Mouse (Mus musculus) spleen, adult 2 months (tissue): Measurements from ENCODE around the gene Amz2.
A peak's percentile ranks its signal among the peaks of the same experiment; 100 is the strongest.

Experiments used
- CTCF ChIP-seq: fragments of 200-500 bp; IDR thresholded peaks from 2 replicates; pipeline ENCODE4 v1.5.1; 2011; ENCODE audit warnings: mild to moderate bottlenecking, inconsistent platforms; ENCODE audit not compliant: insufficient read depth, insufficient read length, insufficient replicate concordance; ENCODE audit errors: extremely low read depth
- POLR2A ChIP-seq: fragments of 200-500 bp; IDR thresholded peaks from 2 replicates; pipeline ENCODE4 v1.6.1; 2011; ENCODE audit warnings: low read depth, low read length, inconsistent platforms

DNA sequence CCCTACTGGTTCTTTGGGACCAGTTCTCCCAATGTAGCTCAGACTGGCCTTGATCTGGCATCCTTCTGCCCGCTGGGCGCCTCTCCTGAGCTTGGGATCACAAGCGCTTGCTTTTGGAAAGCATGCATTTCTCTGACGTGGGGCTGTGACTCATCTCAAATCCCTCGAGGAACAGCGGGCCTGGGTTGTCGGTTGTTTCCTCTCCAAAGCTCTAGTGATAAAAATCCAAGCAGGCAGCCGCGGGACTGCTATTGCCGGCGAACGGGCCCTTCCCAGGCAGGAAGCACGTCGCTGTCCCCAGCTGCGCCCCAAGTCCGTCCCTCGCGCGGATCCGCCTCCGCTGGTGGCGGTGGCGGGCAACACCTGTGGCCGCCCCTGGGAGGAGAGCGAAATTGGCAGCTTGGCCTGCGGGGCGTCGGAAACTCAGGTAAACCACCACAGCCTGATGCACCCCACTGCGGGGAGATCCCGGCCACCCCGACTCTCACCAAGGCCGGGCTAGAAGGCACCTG lies 14.1 kb downstream of the Amz2 start:
- peak; percentile 25; the same call in 1 of the 2 replicates for TF ChIP-seq POLR2A
- TF ChIP-seq CTCF, result no peak
